Mouse (Mus musculus) forebrain, embryonic 14.5 days (tissue): ENCODE results near the gene Pde4b. TPM values are rescaled to one million over a fixed set of nuclear protein-coding genes. Genes with fewer than 3 reads are reported as not detected.

ENCODE experiments used
- ATAC-seq: fragments of 200-750 bp; cut with Nextera tagmentation; 2 replicates; pipeline ENCODE4 v1.8.0; 2017; ENCODE audit warnings: mild to moderate bottlenecking, moderate library complexity
- DNase-seq: peaks from one replicate; pipeline ENCODE4 v3.0.0-alpha.2; 2015; ENCODE audit warnings: low spot score
- H3K27ac ChIP-seq: fragments of 300-500 bp; sonication (generic); 2 replicates; pipeline ENCODE4 v1.5.1; 2014; ENCODE audit warnings: low read depth, mild to moderate bottlenecking, control low read depth, low read length, moderate library complexity
- H3K27me3 ChIP-seq: fragments of 300-500 bp; sonication (generic); replicated peaks from 2 replicates; pipeline ENCODE4 v1.6.1; 2014; ENCODE audit warnings: low read length, control low read depth, mixed read lengths; ENCODE audit not compliant: control insufficient read depth, insufficient read depth
- H3K36me3 ChIP-seq: fragments of 300-500 bp; sonication (generic); 2 replicates; pipeline ENCODE4 v1.6.1; 2014; ENCODE audit warnings: low read length, control low read depth; ENCODE audit not compliant: control insufficient read depth, insufficient read depth
- H3K4me1 ChIP-seq: fragments of 300-500 bp; sonication (generic); 2 replicates; pipeline ENCODE4 v1.6.1; 2014; ENCODE audit warnings: antibody characterized with exemption, low read length, control low read depth; ENCODE audit not compliant: control insufficient read depth, insufficient read depth
- H3K4me2 ChIP-seq: fragments of 300-500 bp; sonication (generic); 2 replicates; pipeline ENCODE4 v1.6.1; 2014; ENCODE audit warnings: mild to moderate bottlenecking, control low read depth, low read length
- H3K4me3 ChIP-seq: fragments of 300-500 bp; sonication (generic); 2 replicates; pipeline ENCODE4 v1.5.1; 2014; ENCODE audit warnings: low read depth, low read length, control low read depth
- H3K9ac ChIP-seq: fragments of 300-500 bp; sonication (generic); 2 replicates; pipeline ENCODE4 v1.6.1; 2014; ENCODE audit warnings: mild to moderate bottlenecking, low read length, control low read depth, moderate library complexity
- H3K9me3 ChIP-seq: fragments of 300-500 bp; sonication (generic); replicated peaks from 2 replicates; pipeline ENCODE4 v1.6.1; 2016; ENCODE audit warnings: low read length, control low read depth, mixed read lengths; ENCODE audit not compliant: control insufficient read depth
- WGBS: fragments of 180-500 bp; shearing (Covaris S2); extraction: QIAGEN DNeasy Blood & Tissue Kit; methylation state at CpG from one replicate; pipeline ENCODE4 v1.1.7; 2014; 5-methylcytosine and 5-hydroxymethylcytosine counted together
- polyA plus RNA-seq: library from polyadenylated mRNA; unstranded; fragments of >200 nt; fragmentation: Nextera tagmentation; extraction: Ambion mirVana; gene quantifications from 2 replicates; pipeline ENCODE4 v1.2.1, GENCODE M21; 2014

Pde4b gene
- polyA plus RNA-seq, 1 experiment from 2014 or later = 30.8 TPM

DNA sequence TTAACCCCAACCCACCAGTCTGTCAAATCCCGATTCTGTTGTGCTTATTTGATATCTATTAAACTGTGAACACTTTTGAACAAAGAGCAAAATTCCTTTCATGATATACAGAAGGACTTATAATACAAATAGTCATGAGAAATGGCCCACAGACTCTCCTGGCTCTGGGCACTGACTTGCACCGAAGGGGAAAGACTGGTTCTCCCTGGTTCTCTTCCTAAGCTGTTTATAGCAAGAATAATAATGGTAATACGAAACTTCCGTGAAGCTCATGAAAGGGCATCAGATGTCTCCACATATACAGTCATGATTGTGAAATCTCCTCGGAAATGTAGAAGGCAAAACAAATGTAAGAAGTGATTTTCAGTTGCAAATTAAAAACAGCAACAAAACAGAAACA is 287.3 kb downstream of the Pde4b start:
- no peak for ATAC-seq

DNA sequence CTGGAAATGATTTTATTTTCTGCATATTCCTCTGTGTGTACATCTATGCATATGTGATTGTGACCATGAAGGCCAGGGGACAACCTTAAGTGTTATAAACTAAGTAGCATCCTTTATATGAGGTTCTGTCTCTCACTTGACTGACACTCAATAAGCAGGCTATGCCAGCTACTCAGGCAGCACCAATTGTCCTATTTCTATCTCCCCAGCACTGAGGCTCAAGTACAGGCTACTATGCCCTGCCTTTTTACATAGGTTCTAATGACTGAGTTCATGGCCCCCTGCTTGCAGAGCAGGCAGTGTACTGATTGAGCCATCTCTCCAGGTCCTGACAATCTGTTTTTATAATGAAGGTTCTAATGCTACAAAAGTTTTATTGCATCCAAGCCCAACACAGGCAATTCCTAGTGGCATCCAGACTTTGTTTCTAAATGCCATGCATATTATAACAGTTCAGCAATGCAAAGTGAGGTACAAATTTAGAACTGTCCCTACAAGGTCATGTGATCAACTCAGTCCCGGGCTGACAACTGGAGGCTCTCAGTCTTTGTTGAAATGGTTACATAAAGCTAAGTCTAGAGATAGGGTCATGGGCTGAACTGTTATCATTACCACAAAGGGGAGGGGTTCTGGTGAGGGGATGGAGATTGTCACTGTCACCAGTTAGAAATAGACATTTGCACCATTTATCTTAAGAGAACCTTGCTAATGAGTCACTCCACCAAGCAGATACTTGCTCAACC is 295.6 kb downstream of the Pde4b start:
- DNase-seq = no peak
- Histone ChIP-seq H3K9ac (no peak overlapping the region), H3K27me3 (no peaks in the 10 kb centered on the region), H3K4me3 (no peak overlapping the region), H3K36me3 (no peaks in the 10 kb centered on the region), H3K4me1 (no peaks in the 10 kb centered on the region), H3K4me2 (no peak overlapping the region), H3K27ac (no peak overlapping the region), H3K9me3 (no peaks in the 10 kb centered on the region)
- WGBS = 86% methylated on average over 1 of the region's 1 CpGs
- no peak for ATAC-seq

More for the DNA sequence above, 287.3 kb downstream of the Pde4b start:
- Histone ChIP-seq H3K9me3 (no peaks in the 10 kb centered on the region), H3K4me3 (no peak overlapping the region), H3K36me3 (no peaks in the 10 kb centered on the region), H3K27me3 (no peaks in the 10 kb centered on the region), H3K27ac (no peak overlapping the region), H3K4me2 (no peak overlapping the region), H3K4me1 (no peaks in the 10 kb centered on the region), H3K9ac (no peak overlapping the region)
- WGBS = 84% methylated on average over 5 of the region's 5 CpGs
- no peak for DNase-seq

DNA sequence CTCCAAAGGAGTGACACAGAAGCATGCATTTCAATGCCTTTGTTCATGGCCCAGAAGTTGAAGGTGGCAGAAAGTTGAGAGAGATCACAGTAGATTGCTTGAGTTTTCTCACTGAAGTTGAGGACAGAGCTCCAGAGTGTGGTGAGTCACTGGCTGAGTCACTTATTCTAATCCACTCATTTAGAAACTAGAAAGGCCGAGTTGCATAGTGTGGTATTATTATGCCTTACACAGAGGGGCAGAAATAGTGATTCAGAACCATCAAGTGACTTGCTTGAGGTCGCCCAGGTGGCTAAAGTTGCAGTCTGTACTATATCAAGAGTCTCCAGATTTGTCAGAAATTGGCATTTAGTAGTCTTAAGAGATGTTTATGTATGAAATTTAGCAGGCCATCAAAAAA is 306.3 kb downstream of the Pde4b start:
- ATAC-seq (no peak), DNase-seq (no peak)
- H3K4me1 ChIP-seq = no peaks in the 10 kb centered on the region
- no peaks in the 10 kb centered on the region for H3K36me3 ChIP-seq
- H3K27me3 ChIP-seq = no peaks in the 10 kb centered on the region
- H3K27ac ChIP-seq = no peak overlapping the region
- no peak overlapping the region for H3K9ac ChIP-seq
- no peak overlapping the region for H3K4me2 ChIP-seq
- no peak overlapping the region for H3K4me3 ChIP-seq
- 0 out of 2 replicates have a peak, but pooled peaks cover 3% of the 10 kb centered on the region for H3K9me3 ChIP-seq
- WGBS = 78% methylated on average over 2 of the region's 2 CpGs

DNA sequence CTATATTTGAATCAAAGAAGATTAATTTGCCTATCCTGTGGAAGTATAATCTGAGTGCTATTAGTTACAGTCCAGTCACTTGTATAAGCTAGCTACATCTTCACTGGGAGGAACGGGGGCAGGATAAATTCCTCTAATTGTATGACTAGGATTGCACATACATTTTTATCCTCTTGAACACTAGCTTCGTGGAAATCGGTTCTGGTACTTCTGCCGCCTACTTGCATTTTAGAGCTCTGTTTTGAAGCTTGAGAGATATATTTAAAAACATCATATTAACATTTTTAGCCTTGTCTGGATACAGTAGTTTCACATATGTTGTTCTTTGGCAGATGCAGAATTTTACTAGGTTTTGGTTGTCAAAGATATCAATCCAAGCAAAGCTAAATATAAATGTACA is 310.0 kb downstream of the Pde4b start:
- 0 out of 2 replicates have a peak, but pooled peaks cover 3% of the 10 kb centered on the region for H3K9me3 ChIP-seq
- ATAC-seq (no peak), DNase-seq (no peak)
- WGBS = 84% methylated on average over 4 of the region's 4 CpGs
- H3K4me2 ChIP-seq = no peak overlapping the region
- H3K27me3 ChIP-seq = no peaks in the 10 kb centered on the region
- H3K27ac ChIP-seq = no peak overlapping the region
- H3K4me1 ChIP-seq = no peaks in the 10 kb centered on the region
- no peaks in the 10 kb centered on the region for H3K36me3 ChIP-seq
- H3K9ac ChIP-seq = no peak overlapping the region
- no peak overlapping the region for H3K4me3 ChIP-seq

DNA sequence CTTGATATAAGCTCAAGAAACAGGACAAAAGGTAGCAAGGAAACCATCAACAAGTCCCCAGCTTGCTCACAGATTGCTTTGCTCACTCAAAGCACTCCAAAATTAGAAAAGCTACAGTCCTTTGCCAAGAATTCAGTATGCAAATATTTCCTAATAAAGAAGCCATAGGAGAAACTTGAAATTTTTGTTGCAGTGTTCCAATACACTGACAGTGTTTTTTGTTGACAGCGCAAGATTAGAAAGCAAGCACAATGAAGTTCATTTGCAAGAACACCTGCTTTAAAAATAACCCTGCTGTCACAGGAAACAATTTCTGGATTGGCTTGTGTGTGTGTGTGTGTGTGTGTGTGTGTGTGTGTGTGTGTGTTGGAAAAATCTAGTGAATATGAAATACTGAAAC is 311.2 kb downstream of the Pde4b start:
- WGBS = 58% methylated on average over 1 of the region's 1 CpGs
- peak; percentile 41 for DNase-seq

DNA sequence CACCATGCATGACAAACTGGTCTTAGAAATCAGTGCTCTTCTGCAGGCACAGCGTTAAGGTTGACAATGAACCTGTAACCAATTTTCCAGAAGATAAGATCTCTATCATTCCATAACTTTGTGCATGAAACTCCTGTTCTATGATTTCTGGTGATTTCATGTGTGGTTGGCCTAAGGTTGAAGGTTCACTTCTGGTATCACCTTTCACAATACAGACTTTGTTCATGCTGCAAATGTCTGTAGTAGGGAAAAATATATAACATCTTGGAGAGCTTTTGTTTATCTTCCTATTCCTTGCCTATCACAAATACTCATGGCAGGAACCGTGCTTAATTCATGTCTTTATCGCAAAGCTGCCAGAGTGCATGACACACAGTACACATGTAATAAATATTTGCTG is 319.5 kb downstream of the Pde4b start:
- no peak overlapping the region for H3K4me3 ChIP-seq
- no peak overlapping the region for H3K27ac ChIP-seq
- H3K4me2 ChIP-seq = no peak overlapping the region
- WGBS = 55% methylated on average over 3 of the region's 3 CpGs
- no peaks in the 10 kb centered on the region for H3K36me3 ChIP-seq
- no peak overlapping the region for H3K9ac ChIP-seq
- H3K9me3 ChIP-seq = no peaks in the 10 kb centered on the region
- ATAC-seq = no peak
- no peaks in the 10 kb centered on the region for H3K4me1 ChIP-seq
- no peaks in the 10 kb centered on the region for H3K27me3 ChIP-seq
- DNase-seq = no peak

More for the DNA sequence above, 311.2 kb downstream of the Pde4b start:
- H3K9me3 ChIP-seq = 0 out of 2 replicates have a peak, but pooled peaks cover 3% of the 10 kb centered on the region
- H3K36me3 ChIP-seq = no peaks in the 10 kb centered on the region
- H3K9ac ChIP-seq = no peak overlapping the region
- no peak overlapping the region for H3K27ac ChIP-seq
- no peaks in the 10 kb centered on the region for H3K4me1 ChIP-seq
- H3K27me3 ChIP-seq = no peaks in the 10 kb centered on the region
- no peak overlapping the region for H3K4me2 ChIP-seq
- ATAC-seq = no peak
- H3K4me3 ChIP-seq = no peak overlapping the region

DNA sequence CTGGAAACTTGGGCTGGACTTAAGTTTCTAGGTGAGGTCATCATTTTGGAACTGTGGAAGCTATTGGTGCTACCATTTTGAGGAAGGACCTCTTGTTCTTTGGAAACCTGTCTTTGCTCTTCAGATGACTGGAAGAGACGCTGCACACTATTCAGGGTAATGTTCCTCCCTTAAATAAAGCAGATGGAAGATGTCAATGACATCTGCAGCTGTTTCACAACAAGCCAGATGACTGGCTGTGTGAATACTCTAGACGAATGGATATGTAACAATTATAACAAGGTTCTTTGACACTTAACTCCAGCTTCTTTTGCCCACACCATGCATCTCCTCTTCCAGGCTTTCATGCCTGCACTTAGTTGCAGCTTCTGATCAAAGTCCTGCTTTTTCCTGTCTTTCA is 320.8 kb downstream of the Pde4b start:
- no peak for DNase-seq
- no peak overlapping the region for H3K4me3 ChIP-seq
- no peak overlapping the region for H3K4me2 ChIP-seq
- no peak for ATAC-seq
- 75% methylated on average over 2 of the region's 2 CpGs for WGBS
- no peak overlapping the region for H3K9ac ChIP-seq
- no peaks in the 10 kb centered on the region for H3K36me3 ChIP-seq
- no peaks in the 10 kb centered on the region for H3K27me3 ChIP-seq
- 0 out of 2 replicates have a peak, but pooled peaks cover 2% of the 10 kb centered on the region for H3K4me1 ChIP-seq
- H3K27ac ChIP-seq = no peak overlapping the region
- no peaks in the 10 kb centered on the region for H3K9me3 ChIP-seq

DNA sequence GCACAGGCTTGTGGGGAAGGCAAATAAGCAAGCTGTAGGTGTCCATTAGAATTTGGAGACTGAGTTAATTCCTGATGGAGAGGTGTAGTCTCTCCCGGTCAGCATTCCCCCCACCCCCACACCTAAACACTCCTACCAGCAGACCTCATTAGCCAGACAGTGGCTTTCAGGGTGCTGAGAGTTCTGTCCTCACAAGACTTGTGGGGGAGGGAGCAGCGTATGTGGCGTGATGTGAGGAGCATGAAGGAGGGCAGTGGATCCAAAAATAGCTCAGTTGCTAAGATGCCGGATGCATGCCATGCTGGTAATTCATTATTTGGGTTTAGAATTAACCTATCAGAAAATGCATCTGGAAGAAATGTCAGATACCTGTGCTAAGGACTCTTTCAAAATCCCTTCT is 321.6 kb downstream of the Pde4b start:
- H3K4me3 ChIP-seq = no peak overlapping the region
- WGBS = 19% methylated on average over 4 of the region's 4 CpGs
- DNase-seq (no peak), ATAC-seq (no peak)
- H3K27me3 ChIP-seq = no peaks in the 10 kb centered on the region
- no peak overlapping the region for H3K9ac ChIP-seq
- no peak overlapping the region for H3K4me2 ChIP-seq
- H3K27ac ChIP-seq = no peak overlapping the region
- H3K36me3 ChIP-seq = no peaks in the 10 kb centered on the region
- H3K4me1 ChIP-seq = peaks cover 9% of the 10 kb centered on the region; the same call in 1 of the 2 replicates
- H3K9me3 ChIP-seq = no peaks in the 10 kb centered on the region

DNA sequence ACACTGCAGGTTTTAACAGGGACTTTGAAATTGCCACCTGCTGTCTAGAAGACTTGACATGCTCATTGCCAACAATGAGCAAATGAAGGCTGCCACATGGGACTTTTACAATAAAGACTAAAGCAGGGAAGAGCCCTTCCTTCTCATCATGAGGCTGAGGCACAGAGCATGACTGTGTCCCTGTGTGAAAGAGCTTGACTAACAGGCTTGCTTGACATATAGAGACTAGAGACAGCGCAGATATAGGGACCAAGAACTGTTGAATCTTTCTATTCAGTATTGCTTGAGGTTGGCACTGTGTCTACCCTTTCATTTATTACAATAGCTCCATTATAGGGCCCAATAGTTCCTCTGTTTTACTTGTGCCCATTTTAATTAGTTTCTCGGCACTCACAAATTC is 325.8 kb downstream of the Pde4b start:
- Histone ChIP-seq H3K9me3 (no peaks in the 10 kb centered on the region), H3K9ac (no peak overlapping the region), H3K4me2 (no peak overlapping the region), H3K27me3 (no peaks in the 10 kb centered on the region), H3K4me3 (no peak overlapping the region), H3K4me1 (peaks cover 14% of the 10 kb centered on the region; the same call in 1 of the 2 replicates), H3K27ac (no peak overlapping the region), H3K36me3 (no peaks in the 10 kb centered on the region)
- 26% methylated on average over 2 of the region's 2 CpGs for WGBS
- DNase-seq (peak; percentile 52), ATAC-seq (peak; percentile 50)
